Mouse (Mus musculus) midbrain, embryonic 14.5 days (tissue): ENCODE measurements around the gene Rap2a. TPM values are rescaled to one million over a fixed set of nuclear protein-coding genes. Genes with fewer than 3 reads are reported as not detected.
A peak's percentile ranks its signal among the peaks of the same experiment; 100 is the strongest.

Experiments
- ATAC-seq: fragments of 200-750 bp; cut with Nextera tagmentation; 2 replicates; pipeline ENCODE4 v1.8.0; 2017; ENCODE audit warnings: moderate number of reproducible peaks, moderate library complexity; ENCODE audit not compliant: low FRiP score, low TSS enrichment
- DNase-seq: peaks from one replicate; pipeline ENCODE4 v3.0.0-alpha.2; 2015
- H3K27ac ChIP-seq: fragments of 300-500 bp; sonication (generic); replicated peaks from 2 replicates; pipeline ENCODE4 v1.5.1; 2014; ENCODE audit warnings: mild to moderate bottlenecking, low read depth, low read length, moderate library complexity
- H3K27me3 ChIP-seq: fragments of 300-500 bp; sonication (generic); 2 replicates; pipeline ENCODE4 v1.6.1; 2014; ENCODE audit warnings: low read length, control low read depth, mixed read lengths; ENCODE audit not compliant: control insufficient read depth, insufficient read depth
- H3K36me3 ChIP-seq: fragments of 300-500 bp; sonication (generic); 2 replicates; pipeline ENCODE4 v1.6.1; 2014; ENCODE audit warnings: low read length, control low read depth; ENCODE audit not compliant: control insufficient read depth, insufficient read depth
- H3K4me1 ChIP-seq: fragments of 300-500 bp; sonication (generic); 2 replicates; pipeline ENCODE4 v1.6.1; 2014; ENCODE audit warnings: mild to moderate bottlenecking, antibody characterized with exemption, low read length, control low read depth; ENCODE audit not compliant: control insufficient read depth, insufficient read depth
- H3K4me2 ChIP-seq: fragments of 300-500 bp; sonication (generic); 2 replicates; pipeline ENCODE4 v1.6.1; 2014; ENCODE audit warnings: mild to moderate bottlenecking, low read length, moderate library complexity
- H3K4me3 ChIP-seq: fragments of 300-500 bp; sonication (generic); replicated peaks from 2 replicates; pipeline ENCODE4 v1.5.1; 2014; ENCODE audit warnings: low read depth, low read length
- H3K9ac ChIP-seq: fragments of 300-500 bp; sonication (generic); replicated peaks from 2 replicates; pipeline ENCODE4 v1.6.1; 2014; ENCODE audit warnings: mild to moderate bottlenecking, low read length, moderate library complexity
- H3K9me3 ChIP-seq: fragments of 300-500 bp; sonication (generic); 2 replicates; pipeline ENCODE4 v1.6.1; 2016; ENCODE audit warnings: low read length, control low read depth, mixed read lengths; ENCODE audit not compliant: control insufficient read depth
- WGBS: fragments of 180-500 bp; shearing (Covaris S2); extraction: QIAGEN DNeasy Blood & Tissue Kit; methylation state at CpG from one replicate; pipeline ENCODE4 v1.1.7; 2014; 5-methylcytosine and 5-hydroxymethylcytosine counted together
- polyA plus RNA-seq: library from polyadenylated mRNA; unstranded; fragments of >200 nt; fragmentation: Nextera tagmentation; extraction: Ambion mirVana; gene quantifications from 2 replicates; pipeline ENCODE4 v1.2.1, GENCODE M21; 2014

The Rap2a gene
- polyA plus RNA-seq = 23.5 and 23.9 TPM in 2 replicates

DNA sequence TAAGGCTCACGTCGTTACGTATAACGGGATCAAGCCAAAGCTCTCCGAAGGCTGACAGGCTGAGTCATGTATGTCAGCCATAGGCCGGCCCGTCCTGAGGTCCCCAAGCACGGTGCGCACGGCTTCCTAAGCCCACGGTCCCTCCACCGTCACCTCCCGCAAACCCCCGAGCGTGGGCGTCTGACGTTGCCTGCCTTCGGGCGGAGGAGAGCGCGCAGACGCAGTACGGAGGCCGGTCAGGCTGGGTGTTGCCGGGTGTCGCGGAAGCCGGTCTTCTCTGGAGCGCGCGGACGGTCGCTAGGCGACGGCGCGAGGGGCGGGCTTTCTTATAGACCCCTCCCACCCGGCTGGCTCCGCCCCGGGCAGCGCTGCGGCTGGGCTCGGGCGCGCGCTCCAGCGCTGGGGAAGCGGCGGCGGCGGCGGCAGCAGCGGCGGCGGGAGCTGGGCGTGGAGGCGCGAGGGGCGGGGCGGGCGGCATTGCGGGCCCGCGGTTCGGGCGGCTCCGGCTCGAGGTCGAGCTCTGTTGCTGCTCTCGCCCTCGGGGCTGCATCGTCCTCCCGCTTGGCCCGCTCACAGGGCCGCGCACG, at the start of gene Rap2a:
Gene Rap2a (plus strand): TSS at position 463 of the 587 bp plus-strand sequence.
- Histone ChIP-seq H3K9ac (peak within 1 kb of the TSS; percentile 80), H3K4me2 (peak within 1 kb of the TSS; percentile 67), H3K27ac (peak within 1 kb of the TSS; percentile 99), H3K4me1 (peaks cover 21% of the 10 kb centered on the region), H3K9me3 (no peaks in the 10 kb centered on the region), H3K36me3 (no peaks in the 10 kb centered on the region), H3K27me3 (no peaks in the 10 kb centered on the region), H3K4me3 (peak within 1 kb of the TSS; percentile 75)
- DNase-seq (peak; percentile 99), ATAC-seq (peak; percentile 91)
- WGBS = under 1% methylated on average over 62 of the region's 78 CpGs

DNA sequence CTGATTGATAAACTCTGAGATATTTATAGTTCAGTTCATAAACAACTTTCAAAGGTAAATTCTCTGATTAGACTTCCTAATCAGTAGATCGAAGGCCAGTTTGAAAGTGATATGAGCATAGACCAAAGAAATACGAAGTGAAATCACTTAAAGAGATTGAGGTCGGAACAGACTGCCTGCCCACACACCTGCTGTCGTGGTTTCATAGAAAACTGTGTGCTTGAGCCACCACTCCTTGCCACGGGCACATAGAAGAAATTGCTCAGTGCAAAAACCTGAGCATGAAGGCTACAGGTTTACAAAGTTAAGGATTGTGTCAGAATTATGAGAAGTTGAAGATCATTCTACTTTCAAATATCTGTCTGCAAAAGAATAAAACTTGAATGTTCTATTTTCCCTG, 49.7 kb upstream of the Rap2a start:
- Histone ChIP-seq H3K36me3 (no peaks in the 10 kb centered on the region), H3K27me3 (no peaks in the 10 kb centered on the region), H3K4me3 (no peak overlapping the region), H3K9ac (no peak overlapping the region), H3K27ac (no peak overlapping the region), H3K4me1 (no peaks in the 10 kb centered on the region), H3K9me3 (peaks cover 9% of the 10 kb centered on the region; the same call in 1 of the 2 replicates), H3K4me2 (no peak overlapping the region)
- WGBS = 95% methylated on average over 5 of the region's 5 CpGs
- no peak for DNase-seq
- no peak for ATAC-seq

DNA sequence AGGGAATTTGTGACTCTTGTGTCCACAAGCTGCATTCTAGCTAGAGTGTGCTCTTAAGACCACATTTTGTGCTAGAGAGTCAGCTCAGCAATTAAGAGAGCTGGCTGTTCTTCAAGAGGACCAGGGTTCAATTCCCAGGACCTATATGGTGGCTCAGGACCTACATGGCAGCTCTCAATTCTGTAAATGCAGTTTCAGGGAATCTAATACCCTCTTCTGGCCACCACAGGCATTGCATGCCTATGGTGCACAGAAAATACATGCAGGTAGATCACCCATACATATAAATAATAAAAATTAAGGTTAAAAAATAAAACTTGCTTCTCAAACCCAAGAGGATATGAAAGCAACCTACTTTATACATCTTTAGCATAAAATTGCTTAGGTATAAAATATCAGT, 45.5 kb upstream of the Rap2a start:
- Histone ChIP-seq H3K36me3 (no peaks in the 10 kb centered on the region), H3K4me3 (no peak overlapping the region), H3K9ac (no peak overlapping the region), H3K9me3 (no peaks in the 10 kb centered on the region), H3K27ac (no peak overlapping the region), H3K4me2 (no peak overlapping the region), H3K27me3 (no peaks in the 10 kb centered on the region), H3K4me1 (no peaks in the 10 kb centered on the region)
- no peak for DNase-seq
- no peak for ATAC-seq

DNA sequence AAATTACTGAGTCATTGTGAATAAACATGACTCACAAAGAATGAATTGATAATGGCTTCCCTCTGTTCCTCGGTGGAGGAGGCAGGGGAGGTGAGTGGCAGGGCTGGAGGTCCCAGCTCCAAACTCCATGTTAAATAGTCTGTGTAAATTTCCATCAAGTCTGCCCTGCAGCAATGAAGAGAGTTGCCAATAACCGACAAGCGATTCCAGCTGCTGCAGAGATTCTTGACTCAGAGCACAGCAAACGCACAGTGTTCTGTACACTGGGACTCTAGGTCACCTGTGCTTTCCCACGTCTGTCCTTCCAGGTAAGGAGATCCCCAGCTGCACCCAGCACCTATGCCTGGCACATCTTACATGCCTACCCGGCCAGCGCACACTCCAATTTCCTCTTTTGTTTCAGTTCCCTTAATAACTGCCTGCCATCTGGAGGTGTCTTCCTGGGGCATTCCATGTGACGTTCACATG, 44.3 kb upstream of the Rap2a start:
- Histone ChIP-seq H3K27me3 (no peaks in the 10 kb centered on the region), H3K4me1 (no peaks in the 10 kb centered on the region), H3K4me2 (no peak overlapping the region), H3K9ac (no peak overlapping the region), H3K9me3 (no peaks in the 10 kb centered on the region), H3K27ac (no peak overlapping the region), H3K36me3 (no peaks in the 10 kb centered on the region), H3K4me3 (no peak overlapping the region)
- ATAC-seq (no peak), DNase-seq (peak; percentile 19)
- 75% methylated on average over 8 of the region's 8 CpGs for WGBS

- DNase-seq (no peak), ATAC-seq (no peak)
- Histone ChIP-seq H3K9ac (no peak overlapping the region), H3K4me3 (no peak overlapping the region), H3K27me3 (no peaks in the 10 kb centered on the region), H3K9me3 (no peaks in the 10 kb centered on the region), H3K4me1 (no peaks in the 10 kb centered on the region), H3K27ac (no peak overlapping the region), H3K4me2 (no peak overlapping the region), H3K36me3 (no peaks in the 10 kb centered on the region)
- WGBS = 89% methylated on average over 1 of the region's 1 CpGs
Observed at GRCm38 (mm10) chr14:120434831-120435230, 43.4 kb upstream of the Rap2a start.

DNA sequence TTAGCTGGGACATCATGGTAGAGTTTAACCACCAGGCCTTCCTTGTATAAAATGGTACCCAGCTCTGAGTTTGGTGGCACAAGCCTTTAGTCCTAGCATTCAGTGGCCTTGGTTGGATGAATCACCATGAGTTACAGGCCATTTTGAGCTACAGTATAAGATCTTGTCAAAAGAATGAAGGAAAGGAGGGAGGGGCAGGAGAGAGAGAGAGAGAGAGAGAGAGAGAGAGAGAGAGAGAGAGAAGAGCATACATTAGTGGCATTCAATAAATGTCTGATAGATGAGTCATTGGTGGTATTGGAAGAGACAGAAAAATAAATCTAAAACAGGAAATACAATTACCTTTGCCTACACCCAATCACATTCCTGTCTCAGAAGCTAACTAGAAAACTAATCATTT, 37.5 kb upstream of the Rap2a start:
- H3K27me3 ChIP-seq = no peaks in the 10 kb centered on the region
- H3K4me2 ChIP-seq = no peak overlapping the region
- H3K4me3 ChIP-seq = no peak overlapping the region
- no peak for DNase-seq
- ATAC-seq = no peak
- no peaks in the 10 kb centered on the region for H3K4me1 ChIP-seq
- H3K9me3 ChIP-seq = no peaks in the 10 kb centered on the region
- no peaks in the 10 kb centered on the region for H3K36me3 ChIP-seq
- H3K9ac ChIP-seq = no peak overlapping the region
- H3K27ac ChIP-seq = no peak overlapping the region

- ATAC-seq (no peak), DNase-seq (no peak)
- H3K9ac ChIP-seq = no peak overlapping the region
- no peak overlapping the region for H3K4me2 ChIP-seq
- H3K36me3 ChIP-seq = no peaks in the 10 kb centered on the region
- no peak overlapping the region for H3K27ac ChIP-seq
- no peaks in the 10 kb centered on the region for H3K9me3 ChIP-seq
- no peaks in the 10 kb centered on the region for H3K27me3 ChIP-seq
- no peak overlapping the region for H3K4me3 ChIP-seq
- H3K4me1 ChIP-seq = no peaks in the 10 kb centered on the region
- whole genome bisulfite sequencing = 83% methylated on average over 4 of the region's 4 CpGs
Observed at GRCm38 (mm10) chr14:120441256-120441655, 37.0 kb upstream of the Rap2a start.

DNA sequence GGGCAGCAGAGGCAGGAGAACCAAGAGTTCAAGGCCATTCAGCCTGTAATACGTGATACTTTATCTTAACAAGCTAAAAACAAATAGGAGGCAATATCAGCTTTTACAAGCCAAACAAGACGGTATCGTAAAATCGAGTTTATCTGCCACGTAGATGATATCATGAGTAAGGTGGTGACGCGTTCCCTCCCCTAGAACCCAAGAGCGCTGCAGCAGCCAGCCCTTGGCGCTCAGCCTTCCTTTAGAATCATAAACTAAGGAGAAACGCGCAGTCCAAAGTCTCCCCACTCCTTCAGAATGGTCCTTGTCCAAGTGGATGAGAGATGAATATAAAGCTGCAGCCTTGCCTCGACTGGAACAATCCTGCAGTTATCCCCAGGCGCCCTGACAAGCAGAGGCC, 36.4 kb upstream of the Rap2a start:
- H3K27ac ChIP-seq = no peak overlapping the region
- no peak overlapping the region for H3K4me3 ChIP-seq
- H3K9ac ChIP-seq = no peak overlapping the region
- no peak for DNase-seq
- H3K27me3 ChIP-seq = no peaks in the 10 kb centered on the region
- no peak for ATAC-seq
- no peaks in the 10 kb centered on the region for H3K4me1 ChIP-seq
- no peak overlapping the region for H3K4me2 ChIP-seq
- 85% methylated on average over 13 of the region's 13 CpGs for WGBS
- H3K9me3 ChIP-seq = no peaks in the 10 kb centered on the region
- H3K36me3 ChIP-seq = no peaks in the 10 kb centered on the region

DNA sequence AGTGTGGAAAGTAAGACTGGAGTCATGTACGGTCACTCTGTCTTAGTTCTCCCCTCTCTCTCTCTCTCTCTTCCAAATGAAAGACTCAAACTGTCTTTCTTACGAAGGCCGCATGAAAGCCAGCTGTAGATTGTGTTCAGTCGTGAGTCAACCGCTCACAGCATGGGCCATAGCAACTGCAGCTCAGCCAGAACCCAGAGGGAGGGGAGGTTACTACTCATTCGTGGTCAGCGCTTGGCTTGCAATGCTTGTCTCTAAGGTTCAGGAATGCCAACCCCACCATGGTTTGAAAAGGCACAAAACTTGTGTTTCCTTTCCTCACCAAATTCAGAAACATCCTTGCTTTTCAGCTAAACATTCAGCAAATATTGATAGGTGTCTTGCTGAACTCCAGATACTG, 24.0 kb upstream of the Rap2a start:
- Histone ChIP-seq H3K4me2 (no peak overlapping the region), H3K4me3 (no peak overlapping the region), H3K9me3 (no peaks in the 10 kb centered on the region), H3K9ac (no peak overlapping the region), H3K4me1 (no peaks in the 10 kb centered on the region), H3K36me3 (no peaks in the 10 kb centered on the region), H3K27me3 (no peaks in the 10 kb centered on the region), H3K27ac (no peak overlapping the region)
- WGBS = 70% methylated on average over 7 of the region's 7 CpGs
- ATAC-seq = no peak
- no peak for DNase-seq
